Mouse (Mus musculus): Measurements from ENCODE around the gene Evi5l.
A peak's percentile ranks its signal among the peaks of the same experiment; 100 is the strongest.

The Evi5l gene

DNA sequence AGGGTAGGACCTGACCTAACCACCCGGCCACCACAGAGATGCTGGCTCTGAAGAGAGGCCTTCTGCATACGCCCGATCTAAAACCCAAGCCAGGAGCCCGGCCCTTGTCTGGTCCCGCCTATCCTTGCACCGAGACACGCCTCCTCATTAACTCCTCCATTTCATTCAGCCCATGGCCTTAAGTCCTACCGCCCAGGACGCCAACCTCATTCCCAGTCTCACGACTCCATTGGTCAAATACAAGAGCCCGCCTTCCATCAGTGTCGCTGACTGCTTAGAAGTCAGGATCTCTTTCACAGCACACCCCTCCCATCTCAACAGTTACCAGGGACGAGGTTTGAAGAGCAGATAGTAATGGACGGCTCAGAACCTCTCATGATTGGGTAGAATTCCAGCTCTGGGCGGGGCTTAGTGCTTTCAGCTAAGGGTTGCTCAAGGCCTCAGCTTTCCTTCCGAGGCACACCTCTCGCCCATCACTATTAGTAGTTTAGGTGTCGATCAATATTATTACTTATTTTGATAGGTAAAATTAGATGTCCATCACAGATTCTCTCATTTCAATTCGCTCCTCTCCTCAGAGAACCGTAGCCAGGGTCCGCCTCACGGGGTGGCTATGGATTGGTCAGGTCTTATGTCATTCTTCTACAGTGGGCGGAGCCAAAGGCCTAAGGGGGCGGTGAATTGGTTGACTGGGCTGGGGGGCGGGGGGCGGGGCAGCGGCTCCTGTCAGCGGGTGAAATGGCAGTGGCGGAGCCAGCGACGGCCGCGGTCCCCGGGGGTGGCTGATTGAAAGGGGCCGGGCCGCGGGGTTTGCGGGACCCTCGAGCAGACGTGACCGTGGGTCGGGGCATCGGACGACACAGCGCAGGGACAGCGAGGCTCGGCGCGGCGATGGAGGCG lies at the start of gene Evi5l:
TSS of gene Evi5l (plus strand) at position 716 of the 900 bp plus-strand sequence.
- peak; percentile 99 for DNase-seq (ENCODE audit: low spot score in 2 of 2)

DNA sequence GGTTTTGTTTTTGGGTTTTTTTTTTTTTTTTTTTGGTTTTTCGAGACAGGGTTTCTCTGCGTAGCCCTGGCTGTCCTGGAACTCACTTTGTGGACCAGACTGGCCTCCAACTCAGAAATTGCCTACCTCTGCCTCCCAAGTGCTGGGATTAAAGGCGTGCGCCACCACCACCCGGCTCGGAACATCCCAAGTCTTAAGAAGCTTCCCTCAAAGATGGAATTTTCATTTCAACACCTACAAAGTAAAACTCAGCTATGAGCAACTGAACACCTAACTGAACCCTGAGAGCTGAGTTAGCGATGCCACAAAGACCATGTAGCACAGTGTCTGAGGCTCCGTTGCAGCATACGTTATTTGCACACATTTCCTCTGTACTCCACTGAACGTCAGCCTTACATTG lies 32.6 kb upstream of the Evi5l start, which contains the start of gene Cd209g:
TSS of gene Cd209g (plus strand) at position 301 of the 400 bp plus-strand sequence.
- DNase-seq (ENCODE audit: low spot score in 2 of 2): no peak

GRCm38 (mm10) chr8:4139660-4140646 lies 26.4 kb upstream of the Evi5l start:
- DNase-seq (ENCODE audit: low spot score in 2 of 2): peak; percentile 64 to 71

DNA sequence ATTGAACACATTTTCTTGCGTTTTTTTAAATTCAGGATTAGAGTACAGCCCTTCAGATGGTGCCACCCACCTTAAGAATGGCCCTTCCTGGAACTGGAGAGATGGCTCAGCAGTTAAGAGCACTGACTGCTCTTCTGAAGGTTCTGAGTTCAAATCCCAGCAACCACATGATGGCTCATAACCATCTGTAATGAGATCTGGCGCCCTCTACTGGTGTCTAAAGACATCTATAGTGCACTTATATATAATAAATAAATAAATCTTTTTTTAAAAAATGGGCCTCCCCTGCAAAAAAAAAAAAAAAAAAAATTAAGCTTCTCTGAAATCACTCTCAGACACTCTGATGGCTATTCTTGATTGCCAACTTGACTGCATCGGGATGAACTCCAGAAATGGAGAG lies 24.6 kb upstream of the Evi5l start:
- no peak for DNase-seq (ENCODE audit: low spot score in 2 of 2)

DNA sequence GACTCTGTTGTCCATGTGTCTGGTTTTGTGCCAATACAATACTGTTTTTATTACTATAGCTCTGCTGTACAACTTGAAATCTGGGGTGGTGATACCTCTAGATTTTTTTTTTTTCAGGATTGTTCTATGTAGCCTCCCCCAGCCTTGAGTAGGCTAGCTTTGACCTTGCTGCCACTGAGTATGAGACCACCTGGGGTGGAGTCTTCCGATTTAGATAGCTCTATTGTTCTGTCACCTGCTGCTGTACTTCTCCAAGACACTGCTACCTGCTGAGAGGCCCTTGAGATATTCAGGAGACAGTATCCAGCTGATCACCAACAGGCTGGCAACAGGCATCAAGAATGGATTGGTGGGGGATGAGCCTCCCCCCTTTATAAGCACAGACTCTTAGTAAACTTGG lies 19.1 kb upstream of the Evi5l start:
- no peak for DNase-seq (ENCODE audit: low spot score in 2 of 2)

DNA sequence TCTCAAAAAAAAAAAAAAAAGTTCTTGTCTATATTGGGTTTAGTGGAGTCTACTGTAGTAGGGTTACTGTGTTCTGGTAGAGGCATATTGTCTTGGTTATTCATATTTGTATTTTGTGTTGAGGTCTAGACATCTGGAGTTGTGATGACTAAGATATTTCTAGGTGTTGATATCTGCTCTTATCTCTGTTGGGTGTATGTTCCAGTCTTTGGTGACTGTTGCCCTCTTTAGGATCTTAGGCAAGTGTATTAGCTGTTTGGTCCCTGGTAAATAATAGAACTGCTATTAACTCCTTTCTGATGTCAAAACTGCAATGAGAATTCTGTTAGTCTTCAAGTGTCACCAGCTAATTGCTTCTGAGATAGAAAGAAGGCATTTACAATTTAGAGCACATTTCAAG lies 11.5 kb upstream of the Evi5l start:
- no peak for DNase-seq (ENCODE audit: low spot score in 2 of 2)

DNA sequence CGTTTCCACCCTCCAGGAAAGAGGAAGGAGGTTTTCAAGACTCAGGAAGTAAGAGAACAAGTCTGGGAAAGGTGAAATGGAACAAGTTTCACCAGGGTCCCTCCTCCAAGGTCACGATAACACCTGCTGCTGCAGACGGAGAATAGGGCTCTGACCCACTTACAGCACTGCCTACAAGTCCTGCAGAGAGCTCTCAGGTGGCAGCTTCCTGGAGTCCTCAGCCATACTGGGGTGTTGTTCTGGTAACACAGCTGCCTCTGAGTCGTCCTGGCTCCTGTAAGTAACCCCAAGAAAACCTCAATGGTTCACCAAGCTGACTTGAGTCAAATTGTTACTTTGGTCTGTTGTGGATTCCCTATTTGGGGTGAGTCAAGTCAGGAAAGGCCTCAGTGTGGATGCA lies 3.6 kb upstream of the Evi5l start:
- no peak for DNase-seq (ENCODE audit: low spot score in 2 of 2)

GRCm38 (mm10) chr8:4165176-4165851 lies 1.1 kb upstream of the Evi5l start:
- peak; percentile 9 to 10 for DNase-seq (ENCODE audit: low spot score in 2 of 2)

- DNase-seq (ENCODE audit: low spot score in 2 of 2): no peak
These were observed 636 bp downstream of the Evi5l start for GRCm38 (mm10) chr8:4166881-4167525.

DNA sequence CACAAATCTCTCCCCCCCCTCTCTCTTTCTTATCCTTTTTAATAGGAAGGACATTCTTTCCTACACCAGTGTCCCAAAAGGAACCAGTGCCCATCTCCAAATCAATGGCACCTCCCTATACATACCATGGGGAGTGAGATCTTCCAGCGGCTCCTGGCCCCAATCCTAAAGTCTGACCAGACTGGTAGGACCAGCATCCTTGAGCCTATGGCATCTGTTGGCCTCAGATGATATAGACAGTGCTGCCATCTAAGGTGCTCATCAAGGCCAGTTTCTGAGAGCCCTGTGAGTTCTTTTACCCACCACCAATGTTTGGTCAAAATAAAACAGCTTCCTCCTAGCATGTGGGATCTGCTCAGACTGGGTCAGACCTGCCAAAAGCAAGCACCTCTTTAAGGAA lies 1.6 kb downstream of the Evi5l start:
- DNase-seq (ENCODE audit: low spot score in 2 of 2): no peak

DNA sequence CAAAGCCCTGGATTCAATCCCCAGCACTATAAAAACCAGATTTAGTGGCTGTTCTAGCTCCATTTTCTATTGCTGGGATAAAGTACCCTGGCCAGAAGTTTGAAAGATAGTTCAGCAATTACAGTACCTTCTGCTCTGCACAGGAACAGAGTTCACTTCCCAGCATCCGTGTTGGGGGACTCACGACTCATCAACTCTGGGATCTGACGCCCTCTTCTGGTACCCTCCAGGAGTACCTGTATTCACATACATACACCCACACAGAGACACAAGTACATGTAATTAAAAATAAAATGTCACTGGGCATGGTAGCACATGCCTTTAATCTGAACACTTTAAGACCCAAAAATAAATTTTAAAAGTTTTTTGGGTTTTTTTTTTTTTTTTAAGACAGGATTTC lies 6.1 kb downstream of the Evi5l start:
- no peak for DNase-seq (ENCODE audit: low spot score in 2 of 2)

DNA sequence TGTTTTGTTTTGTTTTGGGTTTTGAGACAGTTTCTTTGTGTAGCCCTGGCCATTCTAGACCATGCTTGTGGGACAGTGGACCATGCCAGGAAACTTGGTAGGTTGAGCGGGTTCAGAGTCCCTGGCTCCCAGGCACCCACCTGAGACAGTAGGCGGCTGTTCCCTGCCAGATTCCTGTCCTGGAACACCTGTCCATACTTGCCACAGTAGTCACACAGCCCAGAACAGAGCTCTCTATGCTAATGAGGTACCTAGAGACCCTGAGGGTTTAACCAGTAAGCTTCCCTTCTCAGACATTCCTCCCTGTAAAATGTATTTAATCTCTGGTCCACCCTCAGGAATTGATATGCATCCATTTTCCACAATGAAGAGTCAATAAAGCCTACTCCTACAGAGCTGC lies 7.7 kb downstream of the Evi5l start:
- DNase-seq (ENCODE audit: low spot score in 2 of 2): no peak

GRCm38 (mm10) chr8:4183409-4183808 lies 17.0 kb downstream of the Evi5l start:
- no peak for DNase-seq (ENCODE audit: low spot score in 2 of 2)

- DNase-seq (ENCODE audit: low spot score in 2 of 2): no peak
These were observed 19.8 kb downstream of the Evi5l start for GRCm38 (mm10) chr8:4186151-4186550.

DNA sequence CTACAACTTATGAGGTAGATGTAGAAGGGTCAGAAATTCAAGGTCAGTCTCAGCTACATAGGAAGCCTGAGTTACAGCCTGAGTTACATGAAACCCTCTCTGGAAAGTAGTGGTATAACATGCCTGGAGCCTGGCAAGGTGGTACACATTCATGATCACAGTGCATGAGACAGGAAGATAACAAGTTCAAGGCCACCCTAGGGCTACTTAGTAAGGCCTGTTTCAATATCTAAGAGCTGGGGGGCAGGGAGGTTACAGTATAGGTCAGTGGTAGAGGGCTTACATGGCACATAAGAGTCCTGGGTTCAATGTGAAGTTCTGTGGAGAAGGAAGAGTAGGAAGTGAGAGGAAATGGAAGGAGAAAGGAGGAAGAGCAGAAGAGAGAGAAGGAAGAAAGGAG lies 22.2 kb downstream of the Evi5l start:
- no peak for DNase-seq (ENCODE audit: low spot score in 2 of 2)

- no peak for DNase-seq (ENCODE audit: low spot score in 2 of 2)
These were observed 22.8 kb downstream of the Evi5l start for GRCm38 (mm10) chr8:4189031-4189722.

GRCm38 (mm10) chr8:4192305-4192704 lies 25.9 kb downstream of the Evi5l start:
- DNase-seq (ENCODE audit: low spot score in 2 of 2): no peak

- peak; percentile 78 to 84 for DNase-seq (ENCODE audit: low spot score in 2 of 2)
These were observed 26.6 kb downstream of the Evi5l start for GRCm38 (mm10) chr8:4192807-4193587.

- DNase-seq (ENCODE audit: low spot score in 2 of 2): no peak
These were observed 27.2 kb downstream of the Evi5l start for GRCm38 (mm10) chr8:4193588-4193894.

GRCm38 (mm10) chr8:4201321-4201720 lies 35.0 kb downstream of the Evi5l start:
- DNase-seq (ENCODE audit: low spot score in 2 of 2): no peak

Data from natural killer cell, adult 2 months (primary cell).